Mouse (Mus musculus) 3134 (cell line): ENCODE measurements around the gene Rgl2.
"Not testable (repeated sequence)": the region's sequence is repeated elsewhere in the genome, so short reads cannot be mapped to it uniquely, and the experiment has no call there.

Source experiments
- DNase-seq: peaks from one replicate; pipeline ENCODE4 v3.0.0-alpha.2; 2011; ENCODE audit warnings: low spot score; ENCODE audit not compliant: insufficient read length; ENCODE audit errors: extremely low read depth

Rgl2 gene

GRCm38 (mm10) chr17:33965082-33965845, 35.9 kb downstream of the Rgl2 start:
- no peak for DNase-seq

GRCm38 (mm10) chr17:33965846-33966550, 36.7 kb downstream of the Rgl2 start:
- DNase-seq: no peak

DNA sequence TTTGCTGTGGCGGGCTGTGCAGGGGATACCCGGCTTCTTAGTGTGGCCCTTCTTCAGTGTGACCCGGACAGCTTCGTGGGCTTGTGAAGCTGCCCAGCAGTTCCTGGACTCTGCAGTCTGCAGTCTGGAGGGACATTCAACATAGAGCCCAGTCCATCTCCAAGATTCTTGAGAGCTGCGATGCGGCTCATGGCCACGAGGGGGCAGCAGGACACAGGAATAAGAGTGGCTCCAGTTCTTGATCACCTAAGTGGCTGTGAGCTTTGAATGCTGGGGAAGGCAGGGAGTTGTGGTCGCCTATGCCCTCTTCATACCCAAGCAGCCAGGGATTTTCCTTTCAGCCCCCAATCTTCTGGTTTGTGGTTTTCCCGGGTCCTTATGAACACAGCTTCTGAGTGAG, 39.1 kb downstream of the Rgl2 start:
- peak; percentile 49 for DNase-seq

DNA sequence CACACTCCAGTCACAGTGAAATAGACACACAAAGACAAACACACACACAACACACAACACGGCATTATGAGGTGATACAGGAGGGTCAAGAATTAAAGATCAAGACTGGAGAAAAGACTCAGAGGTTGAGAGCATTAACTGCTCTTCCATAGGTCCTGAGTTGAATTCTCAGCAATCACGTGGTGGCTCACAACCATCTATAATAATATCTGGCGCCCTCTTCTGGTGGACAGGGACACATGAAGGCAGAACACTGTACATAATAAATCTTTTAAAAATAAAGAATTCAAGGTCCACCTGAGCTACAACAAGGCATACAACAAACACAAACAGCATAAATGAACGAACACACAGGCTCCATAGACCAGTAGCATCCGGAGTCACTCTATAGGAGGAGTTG, 39.6 kb downstream of the Rgl2 start:
- DNase-seq: peak; percentile 50

GRCm38 (mm10) chr17:33969394-33969793, 40.1 kb downstream of the Rgl2 start:
- no peak for DNase-seq

GRCm38 (mm10) chr17:33972691-33973090, 43.3 kb downstream of the Rgl2 start:
- DNase-seq: no peak

- DNase-seq: no peak
These were observed 44.2 kb downstream of the Rgl2 start for GRCm38 (mm10) chr17:33973572-33973971.

- DNase-seq: no peak
These were observed 48.7 kb downstream of the Rgl2 start for GRCm38 (mm10) chr17:33977861-33978557.

GRCm38 (mm10) chr17:33978631-33979031, 49.3 kb downstream of the Rgl2 start:
- DNase-seq: no peak

DNA sequence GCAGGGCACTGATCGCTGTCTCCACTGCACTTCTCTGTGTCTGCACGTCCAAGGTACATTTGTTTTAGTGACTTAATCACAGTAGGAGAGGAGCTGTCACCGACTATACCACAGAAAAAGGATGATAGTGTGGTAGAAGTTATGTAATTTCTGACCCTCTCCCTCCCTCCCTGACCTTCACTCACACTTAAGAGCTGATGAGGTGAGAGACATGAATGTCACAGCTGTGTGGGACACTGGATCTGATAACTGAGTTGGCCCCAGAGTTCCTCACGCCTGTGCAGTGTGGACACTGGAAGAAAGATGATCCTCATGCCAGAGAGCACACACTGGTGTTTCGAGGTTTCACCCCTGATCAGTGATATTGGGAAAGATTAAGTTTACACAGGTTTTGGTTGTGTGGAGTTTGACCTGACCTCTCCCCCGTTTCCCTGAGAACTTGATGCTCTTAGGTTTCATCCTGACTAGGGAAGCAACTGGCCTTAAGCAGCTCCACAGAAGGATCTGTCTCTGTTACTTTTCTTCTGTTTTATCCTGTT, 50.2 kb downstream of the Rgl2 start:
- DNase-seq: no peak

DNA sequence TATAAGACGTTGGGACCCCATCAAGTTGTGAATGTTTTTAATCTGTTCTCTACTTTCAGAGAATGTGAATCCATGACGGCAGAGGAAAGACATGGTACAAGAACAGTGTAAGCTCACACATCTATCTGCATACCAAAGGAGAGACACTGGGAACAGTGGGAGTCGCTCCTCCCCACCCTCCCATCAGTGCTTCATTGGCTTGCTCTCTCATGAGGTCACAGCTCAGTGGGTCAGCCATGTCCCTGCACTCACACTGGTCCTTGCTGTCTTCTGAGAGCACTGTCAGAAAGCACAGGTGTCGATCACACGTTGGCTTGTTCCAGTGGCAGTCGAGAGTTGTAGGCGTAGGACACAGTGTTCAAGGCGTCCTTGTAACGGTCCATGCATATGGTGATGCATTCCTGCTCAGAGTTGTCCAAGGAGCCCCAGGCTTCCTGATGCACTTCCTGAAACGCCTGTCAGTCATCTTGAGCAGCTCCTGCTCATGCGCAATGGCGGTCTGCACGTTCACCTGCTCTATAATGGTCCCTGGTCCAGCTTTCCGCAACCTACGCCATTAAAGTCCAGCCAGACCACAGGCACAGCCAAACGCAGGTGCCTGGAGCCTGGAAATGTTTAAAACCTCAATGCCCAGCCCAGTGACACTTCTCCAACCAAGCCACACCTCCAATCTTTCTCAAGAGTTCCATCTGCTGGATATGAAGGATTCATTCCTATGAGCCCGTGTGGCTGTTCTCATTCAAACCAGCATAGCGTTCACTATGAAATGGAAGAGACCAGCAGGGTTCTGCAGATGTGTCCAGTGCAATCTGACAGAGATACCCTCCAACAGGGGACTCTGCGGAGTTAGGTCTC, 51.1 kb downstream of the Rgl2 start:
- no peak for DNase-seq

DNA sequence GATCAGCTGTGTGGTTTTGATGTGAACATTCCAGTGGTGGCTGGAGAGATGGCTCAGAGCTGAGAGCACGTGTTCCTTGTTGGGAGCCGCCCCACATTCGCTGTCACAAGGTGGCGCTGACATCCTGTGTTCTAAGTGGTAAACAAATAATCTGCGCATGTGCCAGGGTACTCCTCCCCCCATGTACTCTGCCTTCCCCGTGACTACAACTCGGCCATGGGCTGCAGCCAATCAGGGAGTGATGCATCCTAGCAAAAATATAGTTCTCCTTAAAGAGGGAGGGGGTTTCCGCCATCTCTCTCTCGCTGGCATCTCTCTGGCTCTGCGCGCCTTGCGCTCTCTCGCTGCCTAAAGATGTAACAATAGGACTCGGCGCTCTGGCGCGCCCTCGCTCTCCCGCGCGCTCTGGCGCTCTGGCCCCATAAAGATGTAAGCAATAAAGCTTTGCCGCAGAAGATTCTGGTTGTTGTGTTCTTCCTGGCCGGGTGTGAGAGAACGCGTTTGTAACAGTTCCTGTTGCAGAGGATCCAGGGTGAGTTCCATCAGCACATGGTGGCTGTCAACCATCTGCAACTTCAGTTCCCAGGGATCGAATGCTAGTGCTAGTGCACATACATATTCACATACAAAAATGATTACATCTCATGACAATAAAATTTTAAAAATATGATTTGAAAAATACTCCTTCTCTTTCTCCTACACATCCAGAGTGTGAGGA, 52.0 kb downstream of the Rgl2 start:
- not testable (repeated sequence) for DNase-seq

- not testable (repeated sequence) for DNase-seq
These were observed 52.8 kb downstream of the Rgl2 start for GRCm38 (mm10) chr17:33982136-33982535.
